Mouse (Mus musculus) embryonic facial prominence, embryonic 11.5 days (tissue): Measurements from ENCODE around the gene Zbtb32. TPM values are rescaled to one million over a fixed set of nuclear protein-coding genes. Genes with fewer than 3 reads are reported as not detected.

ENCODE experiments used
- ATAC-seq: fragments of 200-750 bp; cut with Nextera tagmentation; replicated peaks from 2 replicates; pipeline ENCODE4 v1.8.0; 2017; ENCODE audit warnings: low read depth; ENCODE audit not compliant: insufficient number of reproducible peaks, low FRiP score, low TSS enrichment
- DNase-seq: peaks from one replicate; pipeline ENCODE4 v3.0.0-alpha.2; 2015; ENCODE audit warnings: low spot score
- H3K27ac ChIP-seq: fragments of 300-500 bp; sonication (generic); replicated peaks from 2 replicates; pipeline ENCODE4 v1.5.1; 2014; ENCODE audit warnings: mild to moderate bottlenecking, low read depth, low read length, control low read depth
- H3K27me3 ChIP-seq: fragments of 300-500 bp; sonication (generic); 2 replicates; pipeline ENCODE4 v1.6.1; 2014; ENCODE audit warnings: mild to moderate bottlenecking, low read length, moderate library complexity, mixed read lengths; ENCODE audit not compliant: control insufficient read depth, insufficient read depth
- H3K36me3 ChIP-seq: fragments of 300-500 bp; sonication (generic); replicated peaks from 2 replicates; pipeline ENCODE4 v1.6.1; 2014; ENCODE audit warnings: low read depth, mild to moderate bottlenecking, low read length, moderate library complexity, mixed read lengths; ENCODE audit not compliant: control insufficient read depth, insufficient read depth
- H3K4me1 ChIP-seq: fragments of 300-500 bp; sonication (generic); 2 replicates; pipeline ENCODE4 v1.6.1; 2014; ENCODE audit warnings: low read length, mixed read lengths; ENCODE audit not compliant: control insufficient read depth, insufficient read depth
- H3K4me2 ChIP-seq: fragments of 300-500 bp; sonication (generic); 2 replicates; pipeline ENCODE4 v1.6.1; 2014; ENCODE audit warnings: low read depth, mild to moderate bottlenecking, control low read depth, low read length, moderate library complexity
- H3K4me3 ChIP-seq: fragments of 300-500 bp; sonication (generic); 2 replicates; pipeline ENCODE4 v1.5.1; 2014; ENCODE audit warnings: low read depth, low read length, control low read depth
- H3K9ac ChIP-seq: fragments of 300-500 bp; sonication (generic); replicated peaks from 2 replicates; pipeline ENCODE4 v1.6.1; 2014; ENCODE audit warnings: mild to moderate bottlenecking, control low read depth, low read length
- H3K9me3 ChIP-seq: fragments of 300-500 bp; sonication (generic); replicated peaks from 2 replicates; pipeline ENCODE4 v1.6.1; 2016; ENCODE audit warnings: mild to moderate bottlenecking, low read length, inconsistent platforms, mixed read lengths; ENCODE audit not compliant: control insufficient read depth
- WGBS: fragments of 180-500 bp; shearing (Covaris S2); extraction: QIAGEN DNeasy Blood & Tissue Kit; methylation state at CpG from one replicate; pipeline ENCODE4 v1.1.7; 2014; 5-methylcytosine and 5-hydroxymethylcytosine counted together
- polyA plus RNA-seq: library from polyadenylated mRNA; unstranded; fragments of >200 nt; fragmentation: Nextera tagmentation; extraction: Ambion mirVana; gene quantifications from 2 replicates; pipeline ENCODE4 v1.2.1, GENCODE M21; 2014

Gene Zbtb32
- polyA plus RNA-seq, 1 experiment from 2014 or later = 0.21 TPM

GRCm38 (mm10) chr7:30562526-30563116 lies 36.1 kb downstream of the Zbtb32 start:
- no peaks in the 10 kb centered on the region for H3K9me3 ChIP-seq
- no peak for DNase-seq
- no peak overlapping the region for H3K27ac ChIP-seq
- peak overlapping the region; percentile 53 for H3K4me2 ChIP-seq
- peak overlapping the region; percentile 60 for H3K4me3 ChIP-seq
- ATAC-seq = no peak
- no peaks in the 10 kb centered on the region for H3K27me3 ChIP-seq
- WGBS = 2% methylated on average over 27 of the region's 27 CpGs
- H3K4me1 ChIP-seq = no peaks in the 10 kb centered on the region
- H3K36me3 ChIP-seq = no peaks in the 10 kb centered on the region
- H3K9ac ChIP-seq = peak overlapping the region; percentile 71

- peaks cover 10% of the 10 kb centered on the region for H3K36me3 ChIP-seq
- no peak overlapping the region for H3K4me3 ChIP-seq
- no peaks in the 10 kb centered on the region for H3K27me3 ChIP-seq
- 75% methylated on average over 2 of the region's 2 CpGs for WGBS
- H3K4me1 ChIP-seq = no peaks in the 10 kb centered on the region
- no peak for DNase-seq
- H3K9ac ChIP-seq = no peak overlapping the region
- ATAC-seq = no peak
- no peak overlapping the region for H3K27ac ChIP-seq
- H3K4me2 ChIP-seq = no peak overlapping the region
- H3K9me3 ChIP-seq = no peaks in the 10 kb centered on the region
These were observed 38.4 kb downstream of the Zbtb32 start for GRCm38 (mm10) chr7:30560296-30560695.

GRCm38 (mm10) chr7:30559443-30559954 lies 39.2 kb downstream of the Zbtb32 start, which contains the start of gene Lin37:
Lin37 (minus strand) TSS chr7:30559838.
- peak; percentile 97 for DNase-seq

GRCm38 (mm10) chr7:30558656-30559442 lies 39.9 kb downstream of the Zbtb32 start:
- Histone ChIP-seq H3K9me3 (no peaks in the 10 kb centered on the region), H3K4me2 (peak overlapping the region; percentile 88), H3K9ac (peak overlapping the region; percentile 74), H3K27ac (no peak overlapping the region), H3K4me3 (peak overlapping the region; percentile 62), H3K27me3 (no peaks in the 10 kb centered on the region), H3K4me1 (no peaks in the 10 kb centered on the region), H3K36me3 (peaks cover 10% of the 10 kb centered on the region)
- DNase-seq (no peak), ATAC-seq (no peak)
- WGBS = 15% methylated on average over 12 of the region's 12 CpGs

More at GRCm38 (mm10) chr7:30559443-30559954, 39.2 kb downstream of the Zbtb32 start, which contains the start of gene Lin37:
- Histone ChIP-seq H3K4me2 (peak within 1 kb of the TSS; percentile 88), H3K4me3 (peak within 1 kb of the TSS; percentile 62), H3K36me3 (peaks cover 10% of the 10 kb centered on the region), H3K9me3 (no peaks in the 10 kb centered on the region), H3K4me1 (no peaks in the 10 kb centered on the region), H3K27ac (no peak within 1 kb of the TSS), H3K27me3 (no peaks in the 10 kb centered on the region), H3K9ac (peak within 1 kb of the TSS; percentile 74)
- ATAC-seq = peak; percentile 85
- under 1% methylated on average over 20 of the region's 20 CpGs for WGBS

GRCm38 (mm10) chr7:30557901-30558514 lies 40.7 kb downstream of the Zbtb32 start:
- peaks cover 8% of the 10 kb centered on the region for H3K4me1 ChIP-seq
- ATAC-seq (no peak), DNase-seq (no peak)
- 87% methylated on average over 13 of the region's 13 CpGs for whole genome bisulfite sequencing
- H3K36me3 ChIP-seq = peaks cover 10% of the 10 kb centered on the region
- no peak overlapping the region for H3K4me2 ChIP-seq
- H3K9ac ChIP-seq = no peak overlapping the region
- no peak overlapping the region for H3K27ac ChIP-seq
- no peaks in the 10 kb centered on the region for H3K9me3 ChIP-seq
- H3K27me3 ChIP-seq = no peaks in the 10 kb centered on the region
- H3K4me3 ChIP-seq = no peak overlapping the region

GRCm38 (mm10) chr7:30556894-30557536 lies 41.7 kb downstream of the Zbtb32 start:
- peak; percentile 25 for DNase-seq
- 91% methylated on average over 18 of the region's 18 CpGs for WGBS

GRCm38 (mm10) chr7:30553810-30554584 lies 44.7 kb downstream of the Zbtb32 start:
- no peak overlapping the region for H3K27ac ChIP-seq
- H3K9ac ChIP-seq = peak overlapping the region; percentile 79
- no peak for DNase-seq
- H3K27me3 ChIP-seq = no peaks in the 10 kb centered on the region
- ATAC-seq = no peak
- peaks cover 10% of the 10 kb centered on the region for H3K36me3 ChIP-seq
- peak overlapping the region; percentile 75 for H3K4me2 ChIP-seq
- H3K4me3 ChIP-seq = peak overlapping the region; percentile 63
- no peaks in the 10 kb centered on the region for H3K9me3 ChIP-seq
- peaks cover 8% of the 10 kb centered on the region for H3K4me1 ChIP-seq
- WGBS = 86% methylated on average over 22 of the region's 22 CpGs

More at GRCm38 (mm10) chr7:30556894-30557536, 41.7 kb downstream of the Zbtb32 start:
- Histone ChIP-seq H3K9me3 (no peaks in the 10 kb centered on the region), H3K4me1 (peaks cover 8% of the 10 kb centered on the region), H3K9ac (no peak overlapping the region), H3K36me3 (peaks cover 10% of the 10 kb centered on the region), H3K27ac (no peak overlapping the region), H3K4me3 (no peak overlapping the region), H3K4me2 (no peak overlapping the region), H3K27me3 (no peaks in the 10 kb centered on the region)
- no peak for ATAC-seq
